Mouse (Mus musculus): ENCODE results near the gene Cage1.

DNA sequence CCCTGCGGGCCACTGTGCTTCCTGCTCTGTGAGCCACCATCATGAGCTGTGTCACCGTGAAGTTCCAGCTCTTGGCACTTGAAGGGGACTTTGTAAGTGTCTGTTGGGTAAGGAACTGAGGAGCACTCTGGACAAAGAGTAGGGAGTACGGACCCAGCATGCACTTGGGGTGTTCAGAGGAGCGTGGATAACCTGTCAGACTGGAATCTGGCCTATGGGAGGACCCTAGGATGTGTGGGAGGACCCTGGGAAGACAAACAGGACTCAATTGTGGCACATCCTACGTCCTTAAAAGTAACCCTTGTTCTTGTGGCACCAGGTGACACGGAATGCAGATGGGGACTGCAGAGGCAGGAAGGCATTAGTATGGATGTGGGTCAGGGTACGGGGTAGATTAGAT is 44.3 kb upstream of the Cage1 start:
- TF ChIP-seq CTCF (IDR thresholded peaks at IDR 0.05; ENCODE audit: low read depth) (no peak), EP300 (IDR thresholded peaks at IDR 0.05; ENCODE audit: low read depth) (no peak)

Measured in liver, postnatal 0 days (tissue).